Mouse (Mus musculus) midbrain, embryonic 10.5 days (tissue): ENCODE data around the gene Pknox1. TPM values are rescaled to one million over a fixed set of nuclear protein-coding genes. Genes with fewer than 3 reads are reported as not detected.

Experiments used
- DNase-seq: peaks from one replicate; pipeline ENCODE4 v3.0.0-alpha.2; 2017; ENCODE audit warnings: low spot score
- H3K27ac ChIP-seq: fragments of 300-500 bp; sonication (generic); replicated peaks from 2 replicates; pipeline ENCODE4 v1.5.1; 2016; ENCODE audit warnings: mild to moderate bottlenecking
- H3K27me3 ChIP-seq: fragments of 300-500 bp; sonication (generic); 2 replicates; pipeline ENCODE4 v1.6.1; 2016; ENCODE audit warnings: low read depth, mild to moderate bottlenecking; ENCODE audit not compliant: poor library complexity, severe bottlenecking
- H3K36me3 ChIP-seq: fragments of 300-500 bp; sonication (generic); 2 replicates; pipeline ENCODE4 v1.6.1; 2016; ENCODE audit warnings: mild to moderate bottlenecking, moderate library complexity
- H3K4me1 ChIP-seq: fragments of 300-500 bp; sonication (generic); 2 replicates; pipeline ENCODE4 v1.6.1; 2016
- H3K4me3 ChIP-seq: fragments of 300-500 bp; sonication (generic); 2 replicates; pipeline ENCODE4 v1.5.1; 2016; ENCODE audit warnings: mild to moderate bottlenecking, moderate library complexity
- H3K9me3 ChIP-seq: fragments of 300-500 bp; sonication (generic); replicated peaks from 2 replicates; pipeline ENCODE4 v1.6.1; 2016; ENCODE audit warnings: mild to moderate bottlenecking
- WGBS: fragments of 180-500 bp; shearing (Covaris S2); methylation state at CpG from one replicate; pipeline ENCODE4 v1.1.7; 2016; 5-methylcytosine and 5-hydroxymethylcytosine counted together
- microRNA-seq: library from miRNA; unstranded; fragments of <30 nt; microRNA quantifications from one replicate; pipeline ENCODE4, GENCODE M21; 2017
- polyA plus RNA-seq: library from polyadenylated mRNA; unstranded; fragments of >200 nt; fragmentation: Nextera tagmentation; extraction: Ambion mirVana; gene quantifications from 2 replicates; pipeline ENCODE4 v1.2.1, GENCODE M21; 2016

Gene Pknox1
- polyA plus RNA-seq, 1 experiment from 2014 or later: 17.5 TPM

- no peak overlapping the region for H3K4me3 ChIP-seq
- no peaks in the 10 kb centered on the region; the same call in 1 of the 2 replicates for H3K9me3 ChIP-seq
- H3K27me3 ChIP-seq: no peaks in the 10 kb centered on the region
- peaks cover 68% of the 10 kb centered on the region for H3K36me3 ChIP-seq
- WGBS: 97% methylated on average over 5 of the region's 5 CpGs
- H3K4me1 ChIP-seq: peaks cover 7% of the 10 kb centered on the region
- H3K27ac ChIP-seq: no peak overlapping the region
- DNase-seq: no peak
Observed at GRCm38 (mm10) chr17:31646199-31647002, 81.9 kb downstream of the Pknox1 start.

DNA sequence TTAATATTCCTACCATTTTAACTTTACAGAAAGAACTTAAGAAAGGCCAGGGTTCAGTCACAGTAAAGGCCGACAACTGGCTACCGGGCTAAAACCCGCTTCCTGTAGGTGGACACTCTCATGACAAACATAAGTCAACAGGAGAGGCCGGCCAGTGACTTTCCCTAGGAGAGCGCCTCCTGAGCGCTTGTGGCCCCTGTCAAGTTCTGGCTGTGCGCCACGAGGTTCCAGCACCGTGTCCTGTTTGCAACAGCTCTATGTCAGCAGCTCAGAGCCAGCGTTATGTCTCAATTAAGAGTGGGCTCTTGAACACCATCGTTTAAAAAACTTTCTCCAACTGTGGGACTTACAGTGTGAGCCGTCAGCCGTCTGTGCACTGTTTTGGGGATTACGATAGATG lies 87.6 kb downstream of the Pknox1 start:
- no peaks in the 10 kb centered on the region for H3K9me3 ChIP-seq
- no peak overlapping the region for H3K4me3 ChIP-seq
- 94% methylated on average over 14 of the region's 14 CpGs for WGBS
- H3K27ac ChIP-seq: no peak overlapping the region
- no peaks in the 10 kb centered on the region for H3K27me3 ChIP-seq
- DNase-seq: no peak
- peaks cover 98% of the 10 kb centered on the region for H3K36me3 ChIP-seq
- peaks cover 13% of the 10 kb centered on the region for H3K4me1 ChIP-seq

DNA sequence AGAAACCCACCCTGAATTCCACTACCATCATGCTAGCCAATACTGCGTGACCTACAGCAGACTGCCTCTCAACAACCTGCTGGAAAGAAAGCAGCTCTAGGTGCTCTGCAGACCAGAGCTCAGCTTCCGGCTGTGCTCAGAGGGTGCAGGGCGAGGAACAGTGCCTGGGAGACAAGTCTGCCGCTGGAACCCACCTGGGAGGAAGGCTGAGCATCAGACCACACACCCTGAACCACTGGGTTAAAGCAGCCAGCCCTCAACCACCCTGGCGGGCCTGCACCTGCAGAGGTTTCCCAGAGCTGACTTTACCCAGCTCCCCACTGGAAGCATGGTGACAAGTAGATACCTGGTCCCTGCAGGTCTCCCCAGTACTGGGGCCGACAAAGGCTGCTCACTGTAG lies 88.7 kb downstream of the Pknox1 start:
- H3K4me1 ChIP-seq: peaks cover 20% of the 10 kb centered on the region
- H3K27me3 ChIP-seq: no peaks in the 10 kb centered on the region
- no peak overlapping the region for H3K27ac ChIP-seq
- H3K4me3 ChIP-seq: no peak overlapping the region
- WGBS: 92% methylated on average over 6 of the region's 6 CpGs
- no peaks in the 10 kb centered on the region for H3K9me3 ChIP-seq
- DNase-seq: no peak
- H3K36me3 ChIP-seq: peaks cover 90% of the 10 kb centered on the region

DNA sequence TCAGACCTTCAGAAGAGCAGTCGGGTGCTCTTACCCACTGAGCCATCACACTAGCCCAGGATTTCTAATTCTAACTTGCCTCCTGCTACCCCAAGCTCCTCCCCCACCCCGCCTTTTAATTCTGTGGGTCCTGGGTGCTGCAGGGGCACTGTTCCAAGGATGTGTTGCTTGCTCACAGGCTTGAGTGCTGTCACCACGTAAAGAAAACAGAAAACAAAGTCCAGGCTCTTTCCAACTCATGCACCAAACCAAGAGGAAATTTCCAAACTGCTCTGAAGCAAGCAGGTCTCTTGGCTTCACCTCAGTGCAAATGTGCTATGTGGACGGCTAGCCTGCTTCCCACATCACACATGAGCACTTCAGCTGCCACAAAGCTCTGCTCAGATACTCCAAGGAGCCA lies 90.8 kb downstream of the Pknox1 start:
- peak overlapping the region; percentile 1; the same call in 1 of the 2 replicates for H3K4me3 ChIP-seq
- no peak overlapping the region for H3K27ac ChIP-seq
- peaks cover 69% of the 10 kb centered on the region for H3K36me3 ChIP-seq
- no peak for DNase-seq
- peaks cover 30% of the 10 kb centered on the region for H3K4me1 ChIP-seq
- no peaks in the 10 kb centered on the region for H3K9me3 ChIP-seq
- H3K27me3 ChIP-seq: no peaks in the 10 kb centered on the region
- 86% methylated on average over 4 of the region's 4 CpGs for WGBS

- H3K27me3 ChIP-seq: 0 out of 2 replicates have a peak, but pooled peaks cover 3% of the 10 kb centered on the region
- H3K4me3 ChIP-seq: peak overlapping the region; percentile 91; the same call in 1 of the 2 replicates
- peaks cover 30% of the 10 kb centered on the region for H3K4me1 ChIP-seq
- WGBS: 89% methylated on average over 5 of the region's 5 CpGs
- H3K36me3 ChIP-seq: peaks cover 56% of the 10 kb centered on the region
- H3K27ac ChIP-seq: no peak overlapping the region
- no peak for DNase-seq
- no peaks in the 10 kb centered on the region for H3K9me3 ChIP-seq
Observed at GRCm38 (mm10) chr17:31656682-31657081, 92.1 kb downstream of the Pknox1 start.

Small RNA genes lying within 50 kb of the gene (microRNA-seq; reads per million reads assigned to microRNA genes)
- gene Gm24970: not detected

Other genes starting within 250 kb of the Pknox1 start
- 12.1 and 21.1 TPM in 2 replicates for gene Pde9a, start 178.5 kb upstream of the Pknox1 start, polyA plus RNA-seq
- gene Wdr4, start 44.8 kb upstream of the Pknox1 start, polyA plus RNA-seq: 70.2 and 76.7 TPM in 2 replicates
- gene Ndufv3, start 44.6 kb upstream of the Pknox1 start, polyA plus RNA-seq: 249 and 258 TPM in 2 replicates
- gene Cbs, start 72.5 kb downstream of the Pknox1 start, polyA plus RNA-seq: 0.94 and 1.9 TPM in 2 replicates
- 449 and 476 TPM in 2 replicates for gene U2af1, start 94.2 kb downstream of the Pknox1 start, polyA plus RNA-seq
- not detected in 2 replicates for gene Cryaa, start 113.1 kb downstream of the Pknox1 start, polyA plus RNA-seq